Mouse (Mus musculus): ENCODE results near the gene Atg14. TPM values are rescaled to one million over a fixed set of nuclear protein-coding genes. Genes with fewer than 3 reads are reported as not detected.

Atg14 gene
- total RNA-seq, 2 experiments from 2014 or later = 6.5 to 7.2 TPM

GRCm38 (mm10) chr14:47513606-47514005 is 56.8 kb downstream of the Atg14 start:
- peak; percentile 59 for ATAC-seq (replicated peaks; ENCODE audit: poor library complexity, severe bottlenecking)

- ATAC-seq (replicated peaks; ENCODE audit: poor library complexity, severe bottlenecking) = no peak
These were observed 60.2 kb downstream of the Atg14 start for GRCm38 (mm10) chr14:47510244-47510643.

- ATAC-seq (replicated peaks; ENCODE audit: poor library complexity, severe bottlenecking) = no peak
These were observed 62.4 kb downstream of the Atg14 start for GRCm38 (mm10) chr14:47508035-47508434.

GRCm38 (mm10) chr14:47506676-47507075 is 63.8 kb downstream of the Atg14 start:
- ATAC-seq (replicated peaks; ENCODE audit: poor library complexity, severe bottlenecking) = no peak

- ATAC-seq (replicated peaks; ENCODE audit: poor library complexity, severe bottlenecking) = peak; percentile 11; the same call in 1 of the 2 replicates
These were observed 66.4 kb downstream of the Atg14 start for GRCm38 (mm10) chr14:47504036-47504435.

- peak; percentile 45; the same call in 1 of the 2 replicates for ATAC-seq (replicated peaks; ENCODE audit: poor library complexity, severe bottlenecking)
These were observed 71.8 kb downstream of the Atg14 start for GRCm38 (mm10) chr14:47498632-47499031.

GRCm38 (mm10) chr14:47497166-47497565 is 73.3 kb downstream of the Atg14 start:
- no peak for ATAC-seq (replicated peaks; ENCODE audit: poor library complexity, severe bottlenecking)

DNA sequence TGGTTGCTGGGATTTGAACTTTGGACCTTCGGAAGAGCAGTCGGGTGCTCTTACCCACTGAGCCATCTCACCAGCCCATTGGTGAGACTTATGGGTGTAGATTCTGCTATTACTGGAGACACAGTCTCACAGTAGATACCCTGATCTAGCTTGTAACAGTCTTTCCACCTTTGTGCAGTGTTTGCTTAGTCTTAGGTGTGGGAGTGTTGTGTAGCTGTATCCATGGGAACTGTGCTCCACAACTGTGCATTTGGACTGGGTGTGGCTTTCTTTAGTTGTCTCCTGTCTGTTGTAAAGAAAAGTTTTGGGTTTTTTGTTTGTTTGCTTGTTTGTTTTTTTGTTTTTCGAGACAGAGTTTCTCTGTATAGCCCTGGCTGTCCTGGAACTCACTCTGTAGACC is 74.5 kb downstream of the Atg14 start:
- no peak for ATAC-seq (replicated peaks; ENCODE audit: poor library complexity, severe bottlenecking)

GRCm38 (mm10) chr14:47493592-47494361 is 76.7 kb downstream of the Atg14 start:
- peak; percentile 79 for ATAC-seq (replicated peaks; ENCODE audit: poor library complexity, severe bottlenecking)

Other genes starting within 250 kb of the Atg14 start
- 5.3 and 11.2 TPM in 2 replicates for gene Lgals3, start 202.9 kb downstream of the Atg14 start, total RNA-seq (2014; fragmentation: Nextera tagmentation)
- gene Lgals3, start 202.9 kb downstream of the Atg14 start, total RNA-seq (2017) = 9.5 and 10.8 TPM in 2 replicates
- gene Dlgap5, start 152.2 kb downstream of the Atg14 start, total RNA-seq (2014; fragmentation: Nextera tagmentation) = 22.0 and 42.3 TPM in 2 replicates
- gene Dlgap5, start 152.2 kb downstream of the Atg14 start, total RNA-seq (2017) = 71.8 and 72.0 TPM in 2 replicates
- gene Fbxo34, start 120.2 kb downstream of the Atg14 start, total RNA-seq (2014; fragmentation: Nextera tagmentation) = 10.7 and 13.2 TPM in 2 replicates
- 27.4 and 32.9 TPM in 2 replicates for gene Fbxo34, start 120.2 kb downstream of the Atg14 start, total RNA-seq (2017)
- 19.8 and 58.5 TPM in 2 replicates for gene Ktn1, start 77.8 kb upstream of the Atg14 start, total RNA-seq (2014; fragmentation: Nextera tagmentation)
- 33.9 and 68.1 TPM in 2 replicates for gene Ktn1, start 77.8 kb upstream of the Atg14 start, total RNA-seq (2017)